Mouse (Mus musculus) small intestine, adult 2 months (tissue): ENCODE results near the gene Npw. TPM values are rescaled to one million over a fixed set of nuclear protein-coding genes. Genes with fewer than 3 reads are reported as not detected.
"Not testable (repeated sequence)": the region's sequence is repeated elsewhere in the genome, so short reads cannot be mapped to it uniquely, and the experiment has no call there.

Source experiments
- H3K27ac ChIP-seq: fragments of 200-500 bp; 2 replicates; pipeline ENCODE4 v1.5.1; 2012; ENCODE audit warnings: low read depth, low read length, control low read depth, inconsistent platforms; ENCODE audit not compliant: insufficient read depth
- H3K27me3 ChIP-seq: fragments of 200-500 bp; 2 replicates; pipeline ENCODE4 v1.6.1; 2012; ENCODE audit warnings: mild to moderate bottlenecking, moderate library complexity, low read length, inconsistent platforms; ENCODE audit not compliant: control insufficient read depth, insufficient read depth
- H3K36me3 ChIP-seq: fragments of 200-500 bp; 2 replicates; pipeline ENCODE4 v1.6.1; 2012; ENCODE audit warnings: mild to moderate bottlenecking, low read length, control low read depth, inconsistent platforms; ENCODE audit not compliant: control insufficient read depth, insufficient read depth
- H3K4me1 ChIP-seq: fragments of 200-500 bp; 2 replicates; pipeline ENCODE4 v1.6.1; 2012; ENCODE audit warnings: low read length, inconsistent platforms, mixed read lengths; ENCODE audit not compliant: control insufficient read depth, insufficient read depth, insufficient read length
- H3K4me3 ChIP-seq: fragments of 200-500 bp; 2 replicates; pipeline ENCODE4 v1.5.1; 2012; ENCODE audit warnings: low read depth, mild to moderate bottlenecking, control low read depth, inconsistent platforms, low read length, moderate library complexity
- CTCF ChIP-seq: fragments of 200-500 bp; IDR thresholded peaks from 2 replicates; pipeline ENCODE4 v1.5.1; 2012; ENCODE audit warnings: low read depth, mild to moderate bottlenecking, control low read depth, inconsistent platforms, low read length, moderate library complexity, mixed read lengths; ENCODE audit not compliant: insufficient replicate concordance, insufficient read length; ENCODE audit errors: extremely low read depth
- POLR2A ChIP-seq: fragments of 200-500 bp; IDR thresholded peaks from 2 replicates; pipeline ENCODE4 v1.6.1; 2012; ENCODE audit warnings: low read depth, mild to moderate bottlenecking, control low read depth, inconsistent platforms, low read length, moderate library complexity
- WGBS: fragments of 180-500 bp; shearing (Covaris S2); methylation state at CpG from one replicate; pipeline ENCODE4 v1.1.7; 2018; 5-methylcytosine and 5-hydroxymethylcytosine counted together
- polyA plus RNA-seq: library from polyadenylated mRNA; depleted of rRNA; stranded (reverse); fragments of >200 nt; gene quantifications from 2 replicates; pipeline ENCODE4 v1.2.3, GENCODE M21; 2012

Npw gene
- polyA plus RNA-seq, 1 experiment: 6.5 TPM

GRCm38 (mm10) chr17:24670246-24670844 is 12.1 kb upstream of the Npw start:
- Histone ChIP-seq H3K27me3 (no peaks in the 10 kb centered on the region), H3K36me3 (no peaks in the 10 kb centered on the region), H3K4me3 (peak overlapping the region; percentile 71), H3K4me1 (peaks cover 15% of the 10 kb centered on the region; the same call in 1 of the 2 replicates), H3K27ac (peak overlapping the region; percentile 36)
- WGBS: 2% methylated on average over 8 of the region's 8 CpGs
- TF ChIP-seq POLR2A (no peak), CTCF (no peak)

GRCm38 (mm10) chr17:24669545-24670245 is 11.4 kb upstream of the Npw start, which contains the start of gene Zfp598:
Gene Zfp598, plus strand, starts transcription at chr17:24669687.
- Histone ChIP-seq H3K36me3 (no peaks in the 10 kb centered on the region), H3K27me3 (no peaks in the 10 kb centered on the region), H3K4me3 (peak within 1 kb of the TSS; percentile 71), H3K4me1 (peaks cover 15% of the 10 kb centered on the region; the same call in 1 of the 2 replicates), H3K27ac (peak within 1 kb of the TSS; percentile 36)
- TF ChIP-seq POLR2A: peak; percentile 67; the same call in 1 of the 2 replicates
- TF ChIP-seq CTCF: peak; percentile 37; the same call in 1 of the 2 replicates
- WGBS: under 1% methylated on average over 80 of the region's 80 CpGs

- Histone ChIP-seq H3K27ac (peak overlapping the region; percentile 33; the same call in 1 of the 2 replicates), H3K4me3 (peak overlapping the region; percentile 58), H3K4me1 (peaks cover 15% of the 10 kb centered on the region; the same call in 1 of the 2 replicates)
- not testable (repeated sequence) for H3K36me3 ChIP-seq, H3K27me3 ChIP-seq
- 7% methylated on average over 15 of the region's 15 CpGs for WGBS
Observed at GRCm38 (mm10) chr17:24669214-24669544, 10.9 kb upstream of the Npw start.

GRCm38 (mm10) chr17:24667416-24667815 is 9.2 kb upstream of the Npw start:
- H3K4me3 ChIP-seq: no peak overlapping the region
- peaks cover 15% of the 10 kb centered on the region; the same call in 1 of the 2 replicates for H3K4me1 ChIP-seq
- no peaks in the 10 kb centered on the region for H3K36me3 ChIP-seq
- 8% methylated on average over 6 of the region's 6 CpGs for WGBS
- TF ChIP-seq CTCF (peak; percentile 58; the same call in 1 of the 2 replicates), POLR2A (no peak)
- no peaks in the 10 kb centered on the region for H3K27me3 ChIP-seq
- no peak overlapping the region for H3K27ac ChIP-seq

GRCm38 (mm10) chr17:24667011-24667410 is 8.8 kb upstream of the Npw start:
- H3K27ac ChIP-seq, H3K4me3 ChIP-seq, H3K36me3 ChIP-seq, H3K27me3 ChIP-seq: not testable (repeated sequence)
- 51% methylated on average over 7 of the region's 7 CpGs for WGBS
- peaks cover 11% of the 10 kb centered on the region; the same call in 1 of the 2 replicates for H3K4me1 ChIP-seq

GRCm38 (mm10) chr17:24654969-24655368 is 3.3 kb downstream of the Npw start:
- H3K4me1 ChIP-seq: peaks cover 5% of the 10 kb centered on the region; the same call in 1 of the 2 replicates
- no peak overlapping the region for H3K4me3 ChIP-seq
- peaks cover 21% of the 10 kb centered on the region for H3K27me3 ChIP-seq
- TF ChIP-seq POLR2A (no peak), CTCF (no peak)
- WGBS: 71% methylated on average over 4 of the region's 4 CpGs
- H3K36me3 ChIP-seq: no peaks in the 10 kb centered on the region
- no peak overlapping the region for H3K27ac ChIP-seq

GRCm38 (mm10) chr17:24653967-24654710 is 4.1 kb downstream of the Npw start:
- Histone ChIP-seq H3K27me3 (peaks cover 26% of the 10 kb centered on the region), H3K27ac (no peak overlapping the region), H3K36me3 (no peaks in the 10 kb centered on the region), H3K4me1 (peaks cover 10% of the 10 kb centered on the region; the same call in 1 of the 2 replicates), H3K4me3 (peak overlapping the region; percentile 26)
- peak; percentile 93 for TF ChIP-seq CTCF
- TF ChIP-seq POLR2A: no peak
- WGBS: 5% methylated on average over 19 of the region's 19 CpGs
